Mouse (Mus musculus): ENCODE results near the gene BC067074. TPM values are rescaled to one million over a fixed set of nuclear protein-coding genes. Genes with fewer than 3 reads are reported as not detected.
A peak's percentile ranks its signal among the peaks of the same experiment; 100 is the strongest.
"Not testable (repeated sequence)": the region's sequence is repeated elsewhere in the genome, so short reads cannot be mapped to it uniquely, and the experiment has no call there.

BC067074 gene
- polyA plus RNA-seq, 1 experiment: 0.72 TPM

GRCm38 (mm10) chr13:113369622-113370021, 76.7 kb downstream of the BC067074 start:
- 85% methylated on average over 10 of the region's 10 CpGs for WGBS
- Histone ChIP-seq H3K4me3 (replicated peaks; ENCODE audit: control insufficient read depth, low read depth, low read length) (no peak overlapping the region), H3K27ac (ENCODE audit: control insufficient read depth, insufficient read depth, low read depth, low read length, poor library complexity) (no peak overlapping the region), H3K4me1 (ENCODE audit: control insufficient read depth, insufficient read depth, low read length) (no peaks in the 10 kb centered on the region; the same call in 1 of the 2 replicates)
- TF ChIP-seq CTCF (IDR thresholded peaks at IDR 0.05; ENCODE audit: control insufficient read depth, insufficient read depth, low read length) (no peak), POLR2A (IDR thresholded peaks at IDR 0.05; ENCODE audit: borderline replicate concordance, control insufficient read depth, low read depth, low read length) (no peak)

DNA sequence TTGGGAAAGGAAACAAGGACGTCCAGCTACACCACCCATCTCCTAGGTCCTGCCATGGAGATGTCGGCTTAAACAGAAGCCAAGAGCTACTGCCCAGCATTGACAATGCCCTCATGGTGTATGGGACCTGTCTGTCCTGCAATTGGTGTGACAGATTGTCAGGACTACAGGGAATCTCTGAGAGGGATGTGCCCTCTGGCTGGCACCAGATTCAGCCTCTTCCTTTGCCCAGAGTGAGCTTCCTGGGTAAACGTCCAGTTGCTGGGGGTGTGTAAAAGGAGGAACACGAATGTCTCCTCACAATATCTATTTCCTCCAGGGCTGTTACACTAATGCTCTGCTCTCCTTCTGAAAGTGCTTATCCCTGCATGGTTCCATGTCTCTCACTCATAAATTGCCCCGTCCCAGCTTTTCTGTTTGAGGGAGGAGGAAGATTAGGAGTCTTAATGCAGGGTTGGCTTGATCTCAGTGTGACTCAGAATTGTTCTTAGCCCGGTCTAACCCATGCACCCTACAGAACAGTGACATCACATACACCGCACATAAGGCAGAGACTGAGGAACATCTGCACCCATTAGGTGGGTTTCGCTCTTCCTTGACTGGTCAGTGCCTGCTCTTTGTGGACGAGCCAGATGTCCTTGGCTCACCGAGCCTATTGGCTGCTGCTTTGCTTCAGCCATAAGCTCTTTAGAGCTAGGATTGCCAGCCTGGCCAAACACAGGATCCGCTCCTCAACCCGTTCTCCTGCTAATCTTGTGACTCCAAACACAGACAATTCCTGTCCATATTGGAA, 80.5 kb downstream of the BC067074 start:
- Histone ChIP-seq H3K4me3 (replicated peaks; ENCODE audit: control insufficient read depth, low read depth, low read length) (no peak overlapping the region), H3K27ac (ENCODE audit: control insufficient read depth, insufficient read depth, low read depth, low read length, poor library complexity) (no peak overlapping the region), H3K4me1 (ENCODE audit: control insufficient read depth, insufficient read depth, low read length) (no peaks in the 10 kb centered on the region; the same call in none of the 2 replicates)
- 76% methylated on average over 12 of the region's 12 CpGs for WGBS
- TF ChIP-seq POLR2A (IDR thresholded peaks at IDR 0.05; ENCODE audit: borderline replicate concordance, control insufficient read depth, low read depth, low read length): no peak
- no peak for TF ChIP-seq CTCF (IDR thresholded peaks at IDR 0.05; ENCODE audit: control insufficient read depth, insufficient read depth, low read length)

DNA sequence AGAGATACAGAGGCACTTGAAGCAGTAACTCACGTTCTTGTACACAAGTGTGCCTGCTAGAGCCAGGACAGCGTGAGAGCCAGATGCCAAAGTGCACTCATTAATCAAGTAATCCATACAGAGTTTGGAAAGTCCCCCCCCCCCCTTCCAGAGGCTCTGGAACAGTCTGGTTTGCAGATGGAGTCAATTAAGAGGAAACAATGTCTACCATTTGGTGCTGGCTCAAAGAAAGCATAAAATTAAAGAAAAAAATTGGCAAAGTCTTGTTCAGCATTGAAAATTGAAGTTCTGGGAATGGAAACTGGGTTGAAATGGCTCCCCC, 81.1 kb downstream of the BC067074 start:
- 79% methylated on average over 2 of the region's 2 CpGs for WGBS
- Histone ChIP-seq H3K4me1 (ENCODE audit: control insufficient read depth, insufficient read depth, low read length) (no peaks in the 10 kb centered on the region; the same call in none of the 2 replicates), H3K4me3 (replicated peaks; ENCODE audit: control insufficient read depth, low read depth, low read length) (no peak overlapping the region), H3K27ac (ENCODE audit: control insufficient read depth, insufficient read depth, low read depth, low read length, poor library complexity) (no peak overlapping the region)
- TF ChIP-seq POLR2A (IDR thresholded peaks at IDR 0.05; ENCODE audit: borderline replicate concordance, control insufficient read depth, low read depth, low read length): no peak
- TF ChIP-seq CTCF (IDR thresholded peaks at IDR 0.05; ENCODE audit: control insufficient read depth, insufficient read depth, low read length): no peak

DNA sequence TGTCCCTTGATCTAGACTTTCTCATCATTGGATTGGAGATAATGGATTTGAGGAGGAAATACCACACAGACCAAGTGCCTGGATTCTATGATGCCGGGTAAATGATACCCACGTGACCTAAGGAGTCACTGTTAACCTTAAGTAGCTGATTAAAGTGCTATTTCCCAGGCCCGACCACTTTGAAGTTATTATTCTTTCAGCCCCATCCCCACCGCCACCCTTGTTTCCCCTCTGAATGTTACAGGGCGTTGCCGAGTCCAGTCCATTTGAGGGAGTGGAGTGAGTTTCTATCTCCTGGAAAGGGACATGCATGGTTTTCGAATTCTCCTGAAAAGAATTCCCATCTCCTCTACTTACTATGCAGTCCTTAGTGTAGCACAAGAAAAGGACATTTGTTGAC, 84.7 kb downstream of the BC067074 start:
- H3K4me1 ChIP-seq (ENCODE audit: control insufficient read depth, insufficient read depth, low read length): peaks cover 2% of the 10 kb centered on the region; the same call in 1 of the 2 replicates
- no peak overlapping the region for H3K4me3 ChIP-seq (replicated peaks; ENCODE audit: control insufficient read depth, low read depth, low read length)
- TF ChIP-seq CTCF (IDR thresholded peaks at IDR 0.05; ENCODE audit: control insufficient read depth, insufficient read depth, low read length) (no peak), POLR2A (IDR thresholded peaks at IDR 0.05; ENCODE audit: borderline replicate concordance, control insufficient read depth, low read depth, low read length) (no peak)
- H3K27ac ChIP-seq (ENCODE audit: control insufficient read depth, insufficient read depth, low read depth, low read length, poor library complexity): no peak overlapping the region
- WGBS: 85% methylated on average over 7 of the region's 7 CpGs

DNA sequence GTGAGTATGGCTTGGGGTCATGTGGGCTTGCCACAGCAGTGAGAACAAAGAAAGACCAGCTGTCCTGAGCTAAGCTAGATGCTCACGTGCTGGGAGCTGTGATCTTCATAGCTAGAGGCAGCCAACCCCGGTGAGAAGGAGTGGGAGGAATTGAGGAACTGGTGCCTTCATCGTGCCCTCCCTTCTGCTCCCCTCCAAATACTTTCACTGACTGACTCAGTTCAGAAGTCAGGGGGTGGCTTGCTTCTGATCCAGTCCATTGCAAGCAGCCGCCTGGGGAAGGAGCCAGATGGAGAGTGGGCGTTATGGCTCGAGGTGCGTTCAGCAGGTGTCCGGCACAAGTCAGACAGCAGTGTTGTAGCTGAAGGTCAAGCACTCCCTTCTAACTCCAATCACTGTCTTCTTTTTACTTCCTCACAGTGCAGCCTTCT, 86.0 kb downstream of the BC067074 start:
- no peak for TF ChIP-seq POLR2A (IDR thresholded peaks at IDR 0.05; ENCODE audit: borderline replicate concordance, control insufficient read depth, low read depth, low read length)
- TF ChIP-seq CTCF (IDR thresholded peaks at IDR 0.05; ENCODE audit: control insufficient read depth, insufficient read depth, low read length): no peak
- no peak overlapping the region for H3K4me3 ChIP-seq (replicated peaks; ENCODE audit: control insufficient read depth, low read depth, low read length)
- H3K27ac ChIP-seq (ENCODE audit: control insufficient read depth, insufficient read depth, low read depth, low read length, poor library complexity): peak overlapping the region; percentile 59; the same call in 1 of the 2 replicates
- H3K4me1 ChIP-seq (ENCODE audit: control insufficient read depth, insufficient read depth, low read length): peaks cover 2% of the 10 kb centered on the region; the same call in 1 of the 2 replicates
- 41% methylated on average over 8 of the region's 8 CpGs for WGBS

DNA sequence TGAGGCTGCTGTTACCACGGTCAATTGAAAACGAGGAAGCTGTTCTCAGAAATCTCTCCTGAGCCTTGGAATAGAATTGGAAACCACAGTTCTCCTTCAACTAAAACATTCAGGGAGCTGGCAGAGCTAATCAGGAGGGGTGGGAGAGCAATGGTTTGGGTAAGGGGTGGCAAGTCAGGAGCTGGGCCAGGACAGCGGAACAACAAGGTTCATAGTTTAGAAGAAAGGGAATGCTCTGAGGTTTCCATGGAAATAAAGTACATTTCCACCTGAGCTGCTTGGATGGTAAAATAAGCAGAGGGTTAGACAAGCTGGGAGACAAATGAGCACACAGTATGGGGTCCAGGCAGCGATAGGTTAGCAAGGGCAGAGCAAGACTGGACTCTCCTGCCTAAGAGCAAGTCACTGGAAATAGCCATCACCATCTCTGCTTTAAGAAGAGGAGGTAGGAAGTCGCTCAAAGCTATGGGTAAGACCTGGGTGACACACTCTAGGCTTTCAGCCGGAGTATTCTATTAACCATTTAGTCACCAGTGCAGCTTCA, 86.9 kb downstream of the BC067074 start:
- 70% methylated on average over 6 of the region's 6 CpGs for WGBS
- Histone ChIP-seq H3K27ac (ENCODE audit: control insufficient read depth, insufficient read depth, low read depth, low read length, poor library complexity) (no peak overlapping the region), H3K4me3 (replicated peaks; ENCODE audit: control insufficient read depth, low read depth, low read length) (no peak overlapping the region), H3K4me1 (ENCODE audit: control insufficient read depth, insufficient read depth, low read length) (peaks cover 2% of the 10 kb centered on the region; the same call in 1 of the 2 replicates)
- no peak for TF ChIP-seq POLR2A (IDR thresholded peaks at IDR 0.05; ENCODE audit: borderline replicate concordance, control insufficient read depth, low read depth, low read length)
- no peak for TF ChIP-seq CTCF (IDR thresholded peaks at IDR 0.05; ENCODE audit: control insufficient read depth, insufficient read depth, low read length)

DNA sequence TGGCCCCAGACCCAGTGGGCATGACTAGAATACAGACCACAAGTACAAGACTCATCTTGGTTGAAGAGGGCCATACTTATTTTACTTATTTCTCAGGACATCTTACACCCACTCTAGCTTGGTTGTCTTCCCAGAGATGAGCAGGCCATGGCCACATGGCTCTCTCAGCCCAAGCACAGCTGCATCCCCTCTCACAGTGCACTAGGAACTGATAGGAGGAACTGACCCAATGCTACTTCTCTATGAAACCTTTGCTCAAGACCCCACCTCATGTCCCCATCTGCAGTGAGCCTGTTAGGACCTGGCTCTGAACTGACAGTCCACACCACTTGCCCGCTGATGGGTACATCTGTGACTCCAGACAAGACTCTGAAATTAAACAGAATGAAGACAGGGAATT, 88.8 kb downstream of the BC067074 start:
- Histone ChIP-seq H3K4me3 (replicated peaks; ENCODE audit: control insufficient read depth, low read depth, low read length) (no peak overlapping the region), H3K27ac (ENCODE audit: control insufficient read depth, insufficient read depth, low read depth, low read length, poor library complexity) (peak overlapping the region; percentile 52; the same call in 1 of the 2 replicates), H3K4me1 (ENCODE audit: control insufficient read depth, insufficient read depth, low read length) (peaks cover 2% of the 10 kb centered on the region; the same call in 1 of the 2 replicates)
- WGBS: 40% methylated on average over 1 of the region's 1 CpGs
- TF ChIP-seq CTCF (IDR thresholded peaks at IDR 0.05; ENCODE audit: control insufficient read depth, insufficient read depth, low read length) (no peak), POLR2A (IDR thresholded peaks at IDR 0.05; ENCODE audit: borderline replicate concordance, control insufficient read depth, low read depth, low read length) (no peak)

DNA sequence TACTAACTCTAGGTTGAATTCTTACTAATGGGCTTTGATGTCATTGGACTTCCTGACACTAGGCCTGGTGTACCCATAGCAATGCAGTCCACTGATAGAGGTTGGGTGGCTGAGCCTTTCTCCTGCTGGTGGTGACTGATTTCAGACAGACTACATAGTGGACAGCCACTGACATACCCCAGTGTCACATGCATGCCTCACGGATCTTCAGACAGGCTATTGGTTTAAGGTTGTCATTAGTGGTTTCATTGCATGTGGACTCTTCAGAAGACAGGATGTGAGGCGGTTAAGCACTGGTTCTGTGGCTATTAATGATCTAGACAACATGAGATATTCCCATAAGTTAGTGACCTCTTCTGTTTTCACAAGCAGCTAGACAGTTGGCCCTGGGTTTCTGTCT, 89.2 kb downstream of the BC067074 start:
- whole genome bisulfite sequencing: 32% methylated on average over 2 of the region's 2 CpGs
- TF ChIP-seq CTCF (IDR thresholded peaks at IDR 0.05; ENCODE audit: control insufficient read depth, insufficient read depth, low read length): no peak
- TF ChIP-seq POLR2A (IDR thresholded peaks at IDR 0.05; ENCODE audit: borderline replicate concordance, control insufficient read depth, low read depth, low read length): no peak

GRCm38 (mm10) chr13:113382770-113383169, 89.8 kb downstream of the BC067074 start:
- H3K4me1 ChIP-seq (ENCODE audit: control insufficient read depth, insufficient read depth, low read length); H3K4me3 ChIP-seq (replicated peaks; ENCODE audit: control insufficient read depth, low read depth, low read length); H3K27ac ChIP-seq (ENCODE audit: control insufficient read depth, insufficient read depth, low read depth, low read length, poor library complexity): not testable (repeated sequence)

More for the DNA sequence above, 89.2 kb downstream of the BC067074 start:
- peak overlapping the region; percentile 52; the same call in 1 of the 2 replicates for H3K27ac ChIP-seq (ENCODE audit: control insufficient read depth, insufficient read depth, low read depth, low read length, poor library complexity)
- no peak overlapping the region for H3K4me3 ChIP-seq (replicated peaks; ENCODE audit: control insufficient read depth, low read depth, low read length)
- peaks cover 2% of the 10 kb centered on the region; the same call in 1 of the 2 replicates for H3K4me1 ChIP-seq (ENCODE audit: control insufficient read depth, insufficient read depth, low read length)

All from bone marrow, adult 2 months (tissue).